Mouse (Mus musculus) spleen, adult 2 months (tissue): ENCODE measurements at regions not wholly inside any gene's neighbourhood (a gene's known extent, or its start where the extent isn't known, plus 50 kb on each side); places are given as distances from the start of the nearest gene placed in this dataset.

Source experiments
- CTCF ChIP-seq: fragments of 200-500 bp; IDR thresholded peaks from 2 replicates; pipeline ENCODE4 v1.5.1; 2011; ENCODE audit warnings: mild to moderate bottlenecking, inconsistent platforms; ENCODE audit not compliant: insufficient read depth, insufficient read length, insufficient replicate concordance; ENCODE audit errors: extremely low read depth
- POLR2A ChIP-seq: fragments of 200-500 bp; IDR thresholded peaks from 2 replicates; pipeline ENCODE4 v1.6.1; 2011; ENCODE audit warnings: low read depth, low read length, inconsistent platforms

GRCm38 (mm10) chr10:60973615-60974014 is 115.5 kb upstream of the Pcbd1 start:
- TF ChIP-seq CTCF (no peak), POLR2A (no peak)
